Mouse (Mus musculus): ENCODE results near the gene Klhl24. TPM values are rescaled to one million over a fixed set of nuclear protein-coding genes. Genes with fewer than 3 reads are reported as not detected.
A peak's percentile ranks its signal among the peaks of the same experiment; 100 is the strongest.
"Not testable (repeated sequence)": the region's sequence is repeated elsewhere in the genome, so short reads cannot be mapped to it uniquely, and the experiment has no call there.

The Klhl24 gene
- polyA plus RNA-seq, 1 experiment from 2014 or later = 7.1 TPM

DNA sequence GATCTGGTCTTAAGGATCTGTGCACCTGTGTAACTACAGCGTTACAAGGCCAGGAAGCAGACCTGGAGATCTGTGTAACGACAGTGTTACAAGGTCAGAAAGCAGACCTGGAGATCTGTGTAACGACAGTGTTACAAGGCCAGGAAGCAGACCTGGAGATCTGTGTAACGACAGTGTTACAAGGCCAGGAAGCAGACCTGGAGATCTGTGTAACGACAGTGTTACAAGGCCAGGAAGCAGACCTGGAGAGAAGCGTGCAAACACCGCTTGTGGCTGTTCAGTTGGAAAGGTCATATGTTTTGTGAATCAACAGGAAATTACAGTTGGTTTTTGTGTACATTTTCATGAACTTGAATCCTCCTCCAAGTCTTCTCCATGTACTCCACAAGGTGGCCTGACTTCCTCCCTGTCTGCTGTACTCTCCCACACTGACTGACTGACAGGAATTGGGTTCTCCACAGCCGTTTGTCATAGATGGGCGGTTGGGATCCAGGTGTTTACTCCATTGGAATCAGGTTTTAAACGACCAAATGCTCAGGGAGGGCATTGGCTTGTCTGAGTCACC is 29.1 kb downstream of the Klhl24 start:
- not testable (repeated sequence) for H3K4me1 ChIP-seq (ENCODE audit: control insufficient read depth, low read depth, low read length); H3K4me3 ChIP-seq (ENCODE audit: low read depth, low read length); H3K36me3 ChIP-seq (ENCODE audit: control insufficient read depth, insufficient read depth); H3K4me2 ChIP-seq (ENCODE audit: low read depth, low read length); H3K9ac ChIP-seq (ENCODE audit: low read depth, low read length); ATAC-seq (ENCODE audit: low read depth); H3K27ac ChIP-seq (ENCODE audit: low read length); H3K9me3 ChIP-seq (replicated peaks; ENCODE audit: control insufficient read depth, low read length); H3K27me3 ChIP-seq (ENCODE audit: control insufficient read depth, insufficient read depth, low read depth, low read length)
- 63% methylated on average over 10 of the region's 10 CpGs for WGBS (ENCODE audit: insufficient replicate concordance)

DNA sequence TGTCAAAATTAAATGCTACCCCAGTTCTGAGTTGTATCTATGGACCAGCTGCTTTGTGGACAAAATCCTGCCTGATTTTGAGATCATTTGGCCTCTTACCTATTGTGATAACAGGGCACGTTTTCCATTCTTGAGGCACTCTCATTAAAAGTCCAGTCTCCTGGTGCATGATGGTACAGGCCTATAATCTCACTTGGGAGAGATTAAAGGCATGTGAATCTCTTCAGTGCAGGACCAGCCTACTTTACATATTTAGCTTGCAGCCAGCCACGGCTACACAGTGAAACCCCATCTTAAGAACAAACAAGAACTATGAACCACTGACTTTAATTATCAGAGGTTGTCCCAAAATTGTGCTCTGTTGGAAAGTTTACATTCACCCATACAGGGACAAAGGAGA is 33.1 kb downstream of the Klhl24 start:
- Histone ChIP-seq H3K9ac (ENCODE audit: low read depth, low read length) (no peak overlapping the region), H3K4me2 (ENCODE audit: low read depth, low read length) (no peak overlapping the region), H3K4me1 (ENCODE audit: control insufficient read depth, low read depth, low read length) (no peaks in the 10 kb centered on the region), H3K9me3 (replicated peaks; ENCODE audit: control insufficient read depth, low read length) (no peaks in the 10 kb centered on the region), H3K36me3 (ENCODE audit: control insufficient read depth, insufficient read depth) (no peaks in the 10 kb centered on the region), H3K27me3 (ENCODE audit: control insufficient read depth, insufficient read depth, low read depth, low read length) (no peaks in the 10 kb centered on the region), H3K27ac (ENCODE audit: low read length) (no peak overlapping the region), H3K4me3 (ENCODE audit: low read depth, low read length) (no peak overlapping the region)
- WGBS (ENCODE audit: insufficient replicate concordance) = 41% methylated on average over 2 of the region's 2 CpGs
- ATAC-seq (ENCODE audit: low read depth) = no peak

DNA sequence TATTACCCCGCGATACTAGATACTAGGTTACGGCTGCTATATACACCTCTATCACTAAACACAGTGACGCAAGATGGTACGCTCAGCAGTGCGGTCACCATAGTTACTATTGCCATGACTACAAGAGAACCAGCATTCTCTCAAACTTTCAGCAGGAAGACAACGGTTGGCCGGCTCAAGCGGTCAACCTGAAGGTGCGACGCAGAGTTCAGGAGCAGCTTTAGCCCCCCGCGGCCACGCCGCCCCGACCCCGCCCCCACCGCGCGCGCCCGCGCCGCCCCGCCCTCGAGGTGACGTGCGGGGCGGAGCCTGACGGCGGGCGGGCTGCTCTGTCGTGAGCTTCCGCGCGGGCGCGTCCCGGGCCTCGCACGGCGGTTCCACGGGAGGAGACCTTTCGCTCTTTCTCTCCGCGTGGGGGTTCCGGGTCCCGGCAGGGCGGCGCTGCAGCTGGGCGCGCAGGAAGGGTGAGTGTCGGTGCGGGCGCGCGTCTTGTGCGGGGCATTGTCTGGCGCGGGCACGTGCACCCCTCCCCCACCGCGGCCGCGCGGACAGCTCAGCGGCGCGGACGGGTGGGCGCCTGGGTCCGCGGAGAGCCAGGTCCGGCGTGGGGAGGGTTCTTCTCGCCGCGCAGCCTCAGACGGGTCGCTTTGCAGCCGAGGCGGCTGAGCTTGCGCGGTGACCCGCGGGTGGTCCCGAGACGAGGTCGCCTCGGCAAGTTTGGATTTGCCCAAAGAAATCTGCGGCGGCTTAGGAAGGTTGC is 43.6 kb downstream of the Klhl24 start, which contains the start of gene Yeats2:
Gene Yeats2, plus strand, starts transcription at position 292 of the 760 bp plus-strand sequence.
- Histone ChIP-seq H3K9ac (ENCODE audit: low read depth, low read length) (peak within 1 kb of the TSS; percentile 86), H3K4me2 (ENCODE audit: low read depth, low read length) (peak within 1 kb of the TSS; percentile 88), H3K9me3 (replicated peaks; ENCODE audit: control insufficient read depth, low read length) (no peaks in the 10 kb centered on the region), H3K4me1 (ENCODE audit: control insufficient read depth, low read depth, low read length) (peaks cover 10% of the 10 kb centered on the region), H3K27ac (ENCODE audit: low read length) (peak within 1 kb of the TSS; percentile 77), H3K27me3 (ENCODE audit: control insufficient read depth, insufficient read depth, low read depth, low read length) (no peaks in the 10 kb centered on the region), H3K4me3 (ENCODE audit: low read depth, low read length) (peak within 1 kb of the TSS; percentile 92), H3K36me3 (ENCODE audit: control insufficient read depth, insufficient read depth) (no peaks in the 10 kb centered on the region)
- under 1% methylated on average over 72 of the region's 92 CpGs for WGBS (ENCODE audit: insufficient replicate concordance)
- ATAC-seq (ENCODE audit: low read depth) = peak; percentile 94

DNA sequence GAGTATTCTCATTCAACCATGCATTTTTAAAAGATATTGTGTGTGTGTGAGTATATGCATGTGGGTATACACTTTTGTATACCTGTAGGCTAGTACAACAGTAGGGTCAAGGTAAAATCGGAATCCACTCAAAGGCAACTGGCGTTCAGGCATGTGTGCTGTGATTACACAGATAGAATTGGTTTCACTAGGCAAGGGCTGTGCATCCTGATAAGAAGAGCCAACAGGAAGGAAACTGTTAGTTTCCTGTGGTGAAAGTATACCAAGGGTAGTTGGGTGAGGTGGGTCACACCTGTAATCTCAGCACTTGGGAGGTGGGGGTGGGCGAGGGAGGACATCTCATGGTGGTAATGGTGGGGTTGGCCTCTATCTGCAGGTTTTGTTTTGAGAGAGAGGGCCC is 47.2 kb downstream of the Klhl24 start:
- peaks cover 10% of the 10 kb centered on the region for H3K4me1 ChIP-seq (ENCODE audit: control insufficient read depth, low read depth, low read length)
- no peak overlapping the region for H3K9ac ChIP-seq (ENCODE audit: low read depth, low read length)
- H3K36me3 ChIP-seq (ENCODE audit: control insufficient read depth, insufficient read depth) = no peaks in the 10 kb centered on the region
- no peak for ATAC-seq (ENCODE audit: low read depth)
- WGBS (ENCODE audit: insufficient replicate concordance) = 45% methylated on average over 3 of the region's 3 CpGs
- no peak overlapping the region for H3K4me3 ChIP-seq (ENCODE audit: low read depth, low read length)
- no peaks in the 10 kb centered on the region for H3K9me3 ChIP-seq (replicated peaks; ENCODE audit: control insufficient read depth, low read length)
- no peaks in the 10 kb centered on the region for H3K27me3 ChIP-seq (ENCODE audit: control insufficient read depth, insufficient read depth, low read depth, low read length)
- H3K27ac ChIP-seq (ENCODE audit: low read length) = no peak overlapping the region
- no peak overlapping the region for H3K4me2 ChIP-seq (ENCODE audit: low read depth, low read length)

DNA sequence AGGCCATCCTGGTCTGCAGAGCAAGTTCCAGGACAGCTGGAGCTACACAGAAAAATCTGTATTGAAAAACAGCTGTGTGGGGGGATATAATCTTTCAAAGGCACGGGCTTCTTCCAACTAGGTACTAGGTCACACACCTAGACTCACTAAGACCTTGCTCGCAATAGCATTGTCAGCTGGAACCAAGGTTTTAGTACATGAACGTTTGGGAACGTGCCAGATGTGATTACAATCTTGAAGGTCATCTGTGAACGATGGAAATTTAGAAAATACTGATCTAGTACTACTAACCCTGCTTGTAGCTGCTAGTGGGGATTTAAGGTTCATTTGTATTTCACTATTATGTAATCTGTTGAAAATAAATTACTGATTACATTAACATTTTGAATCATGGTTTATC is 54.6 kb downstream of the Klhl24 start:
- H3K36me3 ChIP-seq (ENCODE audit: control insufficient read depth, insufficient read depth) = peaks cover 4% of the 10 kb centered on the region
- no peak overlapping the region for H3K27ac ChIP-seq (ENCODE audit: low read length)
- WGBS (ENCODE audit: insufficient replicate concordance) = 56% methylated on average over 5 of the region's 5 CpGs
- H3K9me3 ChIP-seq (replicated peaks; ENCODE audit: control insufficient read depth, low read length) = no peaks in the 10 kb centered on the region
- ATAC-seq (ENCODE audit: low read depth) = no peak
- H3K4me2 ChIP-seq (ENCODE audit: low read depth, low read length) = no peak overlapping the region
- no peaks in the 10 kb centered on the region for H3K27me3 ChIP-seq (ENCODE audit: control insufficient read depth, insufficient read depth, low read depth, low read length)
- no peak overlapping the region for H3K4me3 ChIP-seq (ENCODE audit: low read depth, low read length)
- H3K4me1 ChIP-seq (ENCODE audit: control insufficient read depth, low read depth, low read length) = no peaks in the 10 kb centered on the region; the same call in 1 of the 2 replicates
- no peak overlapping the region for H3K9ac ChIP-seq (ENCODE audit: low read depth, low read length)

DNA sequence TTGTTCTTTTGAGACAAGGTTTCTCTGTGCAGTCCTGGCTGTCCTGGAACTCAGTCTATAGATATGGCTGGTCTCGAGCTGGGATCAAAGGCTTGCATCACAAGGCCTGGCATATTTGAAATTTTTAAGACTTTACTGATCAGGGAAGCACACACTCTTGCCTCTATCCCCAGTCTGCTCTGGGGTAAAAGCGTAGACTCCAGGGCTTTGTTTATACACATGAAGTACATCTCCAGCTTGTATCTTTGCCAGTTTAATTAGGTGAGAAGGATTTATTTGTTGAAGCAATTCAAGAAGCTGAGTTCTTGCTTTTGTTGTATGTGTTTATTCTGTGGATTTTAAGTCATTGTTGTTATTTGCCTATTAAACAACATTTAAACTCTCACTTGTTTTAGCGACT is 56.4 kb downstream of the Klhl24 start:
- Histone ChIP-seq H3K9ac (ENCODE audit: low read depth, low read length) (no peak overlapping the region), H3K36me3 (ENCODE audit: control insufficient read depth, insufficient read depth) (peaks cover 4% of the 10 kb centered on the region), H3K9me3 (replicated peaks; ENCODE audit: control insufficient read depth, low read length) (no peaks in the 10 kb centered on the region), H3K27ac (ENCODE audit: low read length) (no peak overlapping the region), H3K4me3 (ENCODE audit: low read depth, low read length) (no peak overlapping the region), H3K27me3 (ENCODE audit: control insufficient read depth, insufficient read depth, low read depth, low read length) (no peaks in the 10 kb centered on the region), H3K4me1 (ENCODE audit: control insufficient read depth, low read depth, low read length) (no peaks in the 10 kb centered on the region), H3K4me2 (ENCODE audit: low read depth, low read length) (no peak overlapping the region)
- ATAC-seq (ENCODE audit: low read depth) = no peak
- WGBS (ENCODE audit: insufficient replicate concordance) = 66% methylated on average over 3 of the region's 3 CpGs

DNA sequence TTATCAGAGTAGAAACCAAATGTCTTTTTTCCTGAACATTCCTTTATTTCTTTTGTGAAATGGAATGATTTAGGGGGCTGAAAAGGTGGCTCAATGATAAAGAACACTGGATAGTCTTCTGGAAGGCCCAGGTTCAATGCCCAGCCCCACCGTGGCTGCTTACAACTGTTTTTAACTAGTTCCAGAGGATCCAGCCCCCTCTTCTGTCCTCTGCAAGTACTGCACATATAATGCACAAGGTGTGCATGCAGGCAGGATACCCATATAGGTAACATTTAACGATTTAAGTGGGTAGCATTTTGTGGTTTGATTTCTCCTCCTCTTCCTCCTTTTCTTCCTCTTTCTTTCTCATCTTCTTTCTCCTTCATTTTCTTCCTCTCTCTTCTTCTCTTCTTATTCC is 62.8 kb downstream of the Klhl24 start:
- Histone ChIP-seq H3K9me3 (replicated peaks; ENCODE audit: control insufficient read depth, low read length) (no peaks in the 10 kb centered on the region), H3K4me1 (ENCODE audit: control insufficient read depth, low read depth, low read length) (no peaks in the 10 kb centered on the region), H3K4me3 (ENCODE audit: low read depth, low read length) (no peak overlapping the region), H3K27me3 (ENCODE audit: control insufficient read depth, insufficient read depth, low read depth, low read length) (no peaks in the 10 kb centered on the region), H3K27ac (ENCODE audit: low read length) (no peak overlapping the region), H3K9ac (ENCODE audit: low read depth, low read length) (no peak overlapping the region), H3K36me3 (ENCODE audit: control insufficient read depth, insufficient read depth) (peaks cover 23% of the 10 kb centered on the region), H3K4me2 (ENCODE audit: low read depth, low read length) (no peak overlapping the region)
- 68% methylated on average over 2 of the region's 2 CpGs for WGBS (ENCODE audit: insufficient replicate concordance)
- ATAC-seq (ENCODE audit: low read depth) = no peak

DNA sequence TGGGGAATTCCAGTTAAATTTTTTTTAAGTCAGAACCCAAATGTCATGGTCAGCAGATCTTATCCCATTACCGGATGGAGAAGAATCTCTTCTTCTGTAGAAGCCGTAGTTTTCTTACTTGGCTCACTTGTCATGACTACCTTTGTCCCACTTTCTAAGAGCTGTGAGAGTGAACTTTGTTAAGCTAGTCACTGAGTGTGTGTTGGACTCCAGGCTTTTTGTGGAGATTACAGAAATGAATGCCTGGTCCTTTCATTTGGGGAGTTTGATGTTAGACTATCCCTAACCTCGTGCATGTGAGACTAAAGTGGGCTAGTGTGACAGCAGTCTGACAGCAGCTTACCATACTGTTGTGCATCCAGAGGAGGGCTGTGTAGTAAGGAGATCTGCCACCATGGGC is 71.7 kb downstream of the Klhl24 start:
- Histone ChIP-seq H3K27me3 (ENCODE audit: control insufficient read depth, insufficient read depth, low read depth, low read length) (no peaks in the 10 kb centered on the region), H3K36me3 (ENCODE audit: control insufficient read depth, insufficient read depth) (peaks cover 19% of the 10 kb centered on the region), H3K9me3 (replicated peaks; ENCODE audit: control insufficient read depth, low read length) (no peaks in the 10 kb centered on the region), H3K4me3 (ENCODE audit: low read depth, low read length) (no peak overlapping the region), H3K27ac (ENCODE audit: low read length) (no peak overlapping the region; the same call in 1 of the 2 replicates), H3K9ac (ENCODE audit: low read depth, low read length) (no peak overlapping the region), H3K4me2 (ENCODE audit: low read depth, low read length) (no peak overlapping the region), H3K4me1 (ENCODE audit: control insufficient read depth, low read depth, low read length) (peaks cover 13% of the 10 kb centered on the region)
- 73% methylated on average over 3 of the region's 3 CpGs for WGBS (ENCODE audit: insufficient replicate concordance)
- no peak for ATAC-seq (ENCODE audit: low read depth)

DNA sequence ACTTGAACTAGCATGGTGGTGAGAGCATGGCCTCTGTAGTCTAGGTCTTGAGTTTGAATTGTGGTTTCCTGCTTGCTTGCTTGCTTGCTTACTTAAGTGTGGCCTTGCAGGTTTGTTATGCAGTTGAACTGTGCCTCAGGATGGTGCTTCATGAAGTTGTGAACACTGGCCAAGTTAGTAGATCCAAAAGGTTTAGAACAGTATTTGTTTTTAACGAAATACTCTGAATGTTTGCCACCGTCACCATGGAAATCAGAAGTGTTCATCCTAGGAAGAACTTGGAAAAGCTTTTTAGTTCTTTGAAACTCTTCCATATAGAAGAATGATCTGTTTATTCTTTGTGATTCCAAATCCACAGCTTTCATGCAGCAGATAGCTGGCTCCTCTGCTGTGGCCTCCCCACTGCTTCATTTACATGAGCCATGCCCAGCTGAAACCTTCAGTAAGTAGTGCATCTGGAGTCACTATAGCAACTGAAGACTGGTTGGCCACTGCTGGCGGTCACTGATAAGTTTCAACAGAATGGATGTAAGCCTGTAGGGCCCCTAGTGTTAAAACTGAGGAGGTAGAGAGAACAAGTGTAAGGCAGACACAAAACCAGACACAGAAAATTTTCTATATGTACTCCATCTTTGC is 72.2 kb downstream of the Klhl24 start:
- Histone ChIP-seq H3K4me2 (ENCODE audit: low read depth, low read length) (peak overlapping the region; percentile 29; the same call in 1 of the 2 replicates), H3K27me3 (ENCODE audit: control insufficient read depth, insufficient read depth, low read depth, low read length) (no peaks in the 10 kb centered on the region), H3K9me3 (replicated peaks; ENCODE audit: control insufficient read depth, low read length) (no peaks in the 10 kb centered on the region), H3K36me3 (ENCODE audit: control insufficient read depth, insufficient read depth) (peaks cover 16% of the 10 kb centered on the region), H3K4me3 (ENCODE audit: low read depth, low read length) (no peak overlapping the region), H3K9ac (ENCODE audit: low read depth, low read length) (no peak overlapping the region), H3K27ac (ENCODE audit: low read length) (peak overlapping the region; percentile 59), H3K4me1 (ENCODE audit: control insufficient read depth, low read depth, low read length) (peaks cover 13% of the 10 kb centered on the region)
- peak; percentile 96 for ATAC-seq (ENCODE audit: low read depth)
- 52% methylated on average over 3 of the region's 3 CpGs for WGBS (ENCODE audit: insufficient replicate concordance)
